Mouse (Mus musculus) lung, postnatal 0 days (tissue): Measurements from ENCODE around the gene Tmem132c. TPM values are rescaled to one million over a fixed set of nuclear protein-coding genes. Genes with fewer than 3 reads are reported as not detected.

ENCODE experiments used
- ATAC-seq: fragments of 200-750 bp; cut with Nextera tagmentation; 2 replicates; pipeline ENCODE4 v1.8.0; 2017; ENCODE audit warnings: moderate library complexity
- DNase-seq: peaks from one replicate; pipeline ENCODE4 v3.0.0-alpha.2; 2016; ENCODE audit warnings: low spot score
- H3K27ac ChIP-seq: fragments of 300-500 bp; sonication (generic); 2 replicates; pipeline ENCODE4 v1.5.1; 2014; ENCODE audit warnings: antibody characterized with exemption, mild to moderate bottlenecking, low read length, mixed read lengths
- H3K27me3 ChIP-seq: fragments of 300-500 bp; sonication (generic); replicated peaks from 2 replicates; pipeline ENCODE4 v1.6.1; 2014; ENCODE audit warnings: low read length, mixed read lengths; ENCODE audit not compliant: insufficient read depth
- H3K36me3 ChIP-seq: fragments of 300-500 bp; sonication (generic); 2 replicates; pipeline ENCODE4 v1.6.1; 2014; ENCODE audit warnings: low read length, mixed read lengths; ENCODE audit not compliant: insufficient read depth
- H3K4me1 ChIP-seq: fragments of 300-500 bp; sonication (generic); 2 replicates; pipeline ENCODE4 v1.6.1; 2014; ENCODE audit warnings: antibody characterized with exemption, low read depth, low read length, mixed read lengths; ENCODE audit not compliant: insufficient read depth
- H3K4me2 ChIP-seq: fragments of 300-500 bp; sonication (generic); replicated peaks from 2 replicates; pipeline ENCODE4 v1.6.1; 2014; ENCODE audit warnings: low read depth, mild to moderate bottlenecking, low read length, moderate library complexity, mixed read lengths
- H3K4me3 ChIP-seq: fragments of 300-500 bp; sonication (generic); 2 replicates; pipeline ENCODE4 v1.5.1; 2014; ENCODE audit warnings: low read depth, low read length
- H3K9ac ChIP-seq: fragments of 300-500 bp; sonication (generic); replicated peaks from 2 replicates; pipeline ENCODE4 v1.6.1; 2014; ENCODE audit warnings: low read depth, mild to moderate bottlenecking
- H3K9me3 ChIP-seq: fragments of 300-500 bp; sonication (generic); 2 replicates; pipeline ENCODE4 v1.6.1; 2016; ENCODE audit warnings: low read length, mixed read lengths
- CTCF ChIP-seq: IDR thresholded peaks from 2 replicates; pipeline ENCODE4 v1.5.1; 2016; ENCODE audit warnings: antibody characterized with exemption, mild to moderate bottlenecking
- EP300 ChIP-seq: IDR thresholded peaks from 2 replicates; pipeline ENCODE4 v1.6.1; 2016; ENCODE audit warnings: antibody characterized with exemption, mild to moderate bottlenecking, control low read depth
- WGBS: fragments of 180-500 bp; shearing (Covaris S2); extraction: QIAGEN DNeasy Blood & Tissue Kit; methylation state at CpG from one replicate; pipeline ENCODE4 v1.1.7; 2014; 5-methylcytosine and 5-hydroxymethylcytosine counted together
- polyA plus RNA-seq: library from polyadenylated mRNA; unstranded; fragments of >200 nt; fragmentation: Nextera tagmentation; extraction: Ambion mirVana; gene quantifications from 2 replicates; pipeline ENCODE4 v1.2.1, GENCODE M21; 2015

Gene Tmem132c
- polyA plus RNA-seq, 1 experiment from 2014 or later: 11.1 TPM

DNA sequence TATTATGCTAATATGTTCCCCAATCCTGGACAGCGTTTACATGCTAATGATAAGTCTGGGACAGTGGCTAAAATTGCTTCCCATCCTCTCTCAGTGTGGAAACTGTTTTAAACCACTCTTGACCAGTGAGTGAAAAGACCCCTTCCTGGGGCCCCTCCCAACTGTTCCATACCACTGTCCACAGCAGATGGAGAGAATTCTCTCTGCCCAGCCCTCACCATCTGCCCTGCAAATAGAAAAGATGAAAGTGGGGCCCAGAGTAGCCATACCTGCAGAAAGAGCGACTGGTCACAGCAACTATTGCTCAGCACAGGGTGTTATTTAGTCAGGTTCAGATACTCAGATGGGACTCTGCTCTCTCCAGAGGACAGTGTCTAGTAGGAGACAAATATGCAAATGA is 306.5 kb downstream of the Tmem132c start:
- no peak overlapping the region for H3K4me3 ChIP-seq
- H3K36me3 ChIP-seq: no peaks in the 10 kb centered on the region
- no peaks in the 10 kb centered on the region for H3K9me3 ChIP-seq
- no peak for TF ChIP-seq CTCF
- no peak for TF ChIP-seq EP300
- H3K4me2 ChIP-seq: no peak overlapping the region
- no peaks in the 10 kb centered on the region for H3K4me1 ChIP-seq
- 80% methylated on average over 2 of the region's 2 CpGs for WGBS
- no peak overlapping the region for H3K9ac ChIP-seq
- no peak for ATAC-seq
- H3K27me3 ChIP-seq: no peaks in the 10 kb centered on the region
- H3K27ac ChIP-seq: no peak overlapping the region
- DNase-seq: no peak

DNA sequence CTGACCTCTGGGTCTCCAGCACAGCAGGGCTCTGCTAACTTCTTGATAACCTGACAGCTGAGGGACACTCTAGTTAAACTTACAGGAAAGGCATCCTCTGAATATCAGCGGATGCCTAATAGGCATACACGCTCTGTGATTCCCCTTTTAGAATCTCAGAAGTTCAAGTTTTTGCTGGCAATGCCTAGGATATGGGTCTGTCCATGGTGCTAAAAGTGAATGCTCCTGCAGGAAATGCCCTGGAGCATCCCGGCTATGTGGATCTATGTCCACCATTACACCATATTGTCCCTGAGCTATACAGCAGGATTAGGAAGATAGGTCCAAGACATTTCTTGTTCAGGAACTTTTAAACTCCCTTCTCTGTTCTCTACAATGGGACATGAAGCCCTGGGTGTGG is 319.5 kb downstream of the Tmem132c start:
- no peak for TF ChIP-seq CTCF
- TF ChIP-seq EP300: no peak
- H3K4me3 ChIP-seq: no peak overlapping the region
- no peaks in the 10 kb centered on the region for H3K9me3 ChIP-seq
- no peak overlapping the region for H3K27ac ChIP-seq
- no peaks in the 10 kb centered on the region for H3K36me3 ChIP-seq
- 75% methylated on average over 3 of the region's 3 CpGs for WGBS
- H3K9ac ChIP-seq: no peak overlapping the region
- ATAC-seq: no peak
- no peak for DNase-seq
- no peaks in the 10 kb centered on the region for H3K4me1 ChIP-seq
- H3K27me3 ChIP-seq: no peaks in the 10 kb centered on the region
- H3K4me2 ChIP-seq: no peak overlapping the region

DNA sequence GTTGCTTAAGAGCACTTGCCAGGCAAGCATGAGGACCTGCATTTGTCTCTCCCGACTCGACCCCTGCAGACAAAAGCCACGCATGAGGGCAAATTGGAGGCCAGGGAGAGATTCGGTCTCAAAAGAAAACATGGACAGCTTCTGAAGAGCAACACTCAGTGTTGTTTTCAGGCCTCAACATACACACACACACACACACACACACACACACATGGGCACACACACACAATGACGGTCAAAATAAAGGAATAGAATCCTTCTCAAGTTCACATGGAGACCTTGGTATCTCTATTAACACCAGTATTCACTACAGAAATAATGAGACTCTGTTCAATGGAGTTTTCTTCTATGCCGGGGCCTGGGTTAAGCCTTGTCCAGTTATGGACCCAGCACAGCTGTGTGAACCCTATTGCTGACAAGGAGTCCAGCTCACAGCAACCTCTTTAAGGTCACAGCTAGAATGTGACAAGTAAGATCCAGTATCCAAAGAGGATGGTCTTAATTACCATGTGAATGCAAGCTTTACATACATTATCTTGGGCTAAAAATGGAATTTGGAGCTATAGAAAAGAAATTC is 325.6 kb downstream of the Tmem132c start:
- no peak overlapping the region for H3K4me3 ChIP-seq
- DNase-seq (no peak), ATAC-seq (no peak)
- H3K4me2 ChIP-seq: no peak overlapping the region
- no peak overlapping the region for H3K9ac ChIP-seq
- H3K9me3 ChIP-seq: no peaks in the 10 kb centered on the region
- no peaks in the 10 kb centered on the region for H3K4me1 ChIP-seq
- 69% methylated on average over 6 of the region's 6 CpGs for WGBS
- no peak overlapping the region for H3K27ac ChIP-seq
- no peak for TF ChIP-seq CTCF
- H3K27me3 ChIP-seq: no peaks in the 10 kb centered on the region
- H3K36me3 ChIP-seq: no peaks in the 10 kb centered on the region

DNA sequence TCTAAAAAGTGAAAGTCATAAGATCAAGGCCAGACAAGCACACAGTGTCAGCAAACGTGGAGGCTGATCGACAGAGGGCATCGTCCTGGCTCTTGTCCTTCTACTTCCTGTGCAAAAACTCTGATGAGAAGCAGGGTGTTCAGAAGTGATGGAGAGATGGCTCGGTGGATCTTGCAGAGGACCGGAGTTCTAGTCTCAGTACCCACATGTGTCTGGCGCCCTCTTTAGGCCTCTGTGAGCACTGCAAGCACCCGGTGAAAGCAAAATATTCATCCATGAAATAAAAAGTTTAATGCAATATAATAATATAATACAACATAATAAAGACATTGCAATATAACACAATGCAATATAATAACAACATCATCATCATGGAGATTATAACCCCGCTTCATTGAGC is 335.8 kb downstream of the Tmem132c start:
- no peak for ATAC-seq
- no peaks in the 10 kb centered on the region for H3K36me3 ChIP-seq
- no peak overlapping the region for H3K4me3 ChIP-seq
- H3K4me1 ChIP-seq: no peaks in the 10 kb centered on the region
- H3K27ac ChIP-seq: no peak overlapping the region
- WGBS: 39% methylated on average over 8 of the region's 8 CpGs
- no peak overlapping the region for H3K4me2 ChIP-seq
- no peaks in the 10 kb centered on the region for H3K27me3 ChIP-seq
- TF ChIP-seq CTCF: peak; percentile 63
- TF ChIP-seq EP300: no peak
- H3K9me3 ChIP-seq: no peaks in the 10 kb centered on the region
- H3K9ac ChIP-seq: no peak overlapping the region
- peak; percentile 7 for DNase-seq

DNA sequence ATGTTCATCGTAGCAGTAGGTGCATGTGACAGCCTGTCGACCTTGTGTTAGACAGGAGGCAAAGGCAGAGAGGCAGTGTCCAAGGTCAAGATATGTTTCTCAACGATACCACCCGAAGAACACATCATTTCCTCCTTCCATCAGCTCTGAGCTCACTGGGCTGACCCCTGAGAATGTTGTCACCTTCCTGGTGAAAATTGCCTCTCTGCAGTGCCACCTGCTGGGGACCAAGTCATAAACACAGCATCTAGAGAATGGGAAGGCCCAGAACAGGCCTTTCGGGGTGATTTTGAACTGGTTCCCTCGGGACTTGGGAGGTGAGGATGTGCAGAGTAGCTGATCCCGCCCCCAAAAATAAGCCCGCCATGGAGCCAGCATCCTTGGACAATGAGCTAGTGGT is 342.1 kb downstream of the Tmem132c start:
- Histone ChIP-seq H3K4me3 (no peak overlapping the region), H3K36me3 (no peaks in the 10 kb centered on the region), H3K4me1 (no peaks in the 10 kb centered on the region), H3K4me2 (no peak overlapping the region), H3K27ac (no peak overlapping the region), H3K9ac (no peak overlapping the region), H3K9me3 (no peaks in the 10 kb centered on the region), H3K27me3 (no peaks in the 10 kb centered on the region)
- TF ChIP-seq EP300 (no peak), CTCF (peak; percentile 25; the same call in 1 of the 2 replicates)
- ATAC-seq (no peak), DNase-seq (no peak)
- WGBS: 67% methylated on average over 8 of the region's 8 CpGs

DNA sequence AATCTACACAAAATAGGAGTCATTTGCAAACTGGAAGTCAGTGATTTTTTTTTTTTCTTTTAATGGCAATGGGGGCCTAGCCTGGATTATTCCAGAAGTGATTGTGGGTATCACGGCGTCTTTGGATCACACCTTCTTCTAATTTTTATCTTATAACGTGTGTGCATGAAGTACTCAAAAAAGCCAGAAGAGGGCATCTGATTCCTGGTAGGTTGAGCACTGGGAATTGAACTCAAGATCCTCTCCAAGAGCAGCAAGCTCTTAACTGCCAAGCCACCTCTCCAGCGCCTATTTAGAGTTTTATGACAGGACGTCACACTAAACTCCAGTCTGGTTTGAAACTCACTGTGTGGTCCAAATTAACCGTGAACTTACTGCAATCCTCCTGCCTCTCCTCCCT is 346.2 kb downstream of the Tmem132c start:
- H3K9me3 ChIP-seq: no peaks in the 10 kb centered on the region
- no peaks in the 10 kb centered on the region for H3K4me1 ChIP-seq
- no peak for ATAC-seq
- H3K27me3 ChIP-seq: no peaks in the 10 kb centered on the region
- TF ChIP-seq CTCF: peak; percentile 32
- no peak for TF ChIP-seq EP300
- WGBS: 62% methylated on average over 6 of the region's 6 CpGs
- H3K9ac ChIP-seq: no peak overlapping the region
- no peaks in the 10 kb centered on the region for H3K36me3 ChIP-seq
- no peak for DNase-seq
- H3K4me3 ChIP-seq: no peak overlapping the region
- H3K4me2 ChIP-seq: no peak overlapping the region
- H3K27ac ChIP-seq: no peak overlapping the region

DNA sequence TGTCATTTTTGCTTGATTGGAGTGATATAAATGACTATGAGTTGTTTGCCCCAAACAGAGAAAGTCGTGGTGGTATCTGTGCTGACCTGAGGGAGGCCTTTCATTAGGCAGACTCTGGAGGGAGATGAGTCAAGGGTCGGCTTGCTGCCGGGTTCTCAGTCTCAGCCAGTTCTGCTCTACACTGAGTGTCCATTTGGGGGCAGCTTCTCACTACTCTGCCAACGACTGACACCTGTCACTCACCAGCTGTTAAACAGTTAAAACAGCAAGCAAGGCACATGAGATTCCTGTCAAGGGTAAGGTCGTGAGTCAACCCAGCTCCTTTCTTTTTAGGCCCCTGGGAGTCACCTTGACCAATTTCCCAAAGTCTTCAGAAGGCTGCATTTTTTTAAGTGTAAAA is 350.8 kb downstream of the Tmem132c start:
- Histone ChIP-seq H3K4me2 (no peak overlapping the region), H3K9me3 (no peaks in the 10 kb centered on the region), H3K9ac (no peak overlapping the region), H3K4me3 (no peak overlapping the region), H3K27ac (no peak overlapping the region), H3K4me1 (no peaks in the 10 kb centered on the region), H3K27me3 (no peaks in the 10 kb centered on the region), H3K36me3 (peaks cover 25% of the 10 kb centered on the region; the same call in 1 of the 2 replicates)
- no peak for DNase-seq
- WGBS: 61% methylated on average over 5 of the region's 5 CpGs
- TF ChIP-seq EP300 (no peak), CTCF (no peak)
- no peak for ATAC-seq
